In the genomic region with DNA sequence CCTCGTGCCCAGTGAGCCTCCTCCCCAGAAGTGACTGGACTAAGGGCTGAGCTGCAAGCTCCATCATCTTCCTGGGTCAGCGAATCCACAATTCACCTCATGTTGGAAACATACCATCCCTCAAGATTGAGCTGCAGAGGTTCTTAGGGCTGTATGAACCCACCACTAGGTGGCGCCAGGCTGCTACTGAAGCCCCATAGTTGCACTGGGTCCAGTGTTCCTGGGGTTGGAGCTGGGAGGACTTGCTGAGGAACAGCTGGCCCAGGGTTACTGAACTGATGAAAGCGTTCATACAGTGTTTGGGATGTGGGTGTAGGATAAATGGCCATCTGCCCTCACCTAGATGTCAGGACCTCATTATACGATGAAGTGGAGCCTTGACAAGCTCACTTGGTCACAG, we compare ENCODE assay signal across 8 mouse cellular contexts. TPM values are rescaled to one million over a fixed set of nuclear protein-coding genes. Genes with fewer than 3 reads are reported as not detected.
A peak's percentile ranks its signal among the peaks of the same experiment; 100 is the strongest.
DNase-seq lines count a peak whose midpoint lies in the region; ATAC-seq and TF ChIP-seq lines count a peak whose summit lies in the region.

No protein-coding gene starts in this region.

- TF ChIP-seq POLR2A in heart, adult 2 months (IDR thresholded peaks at IDR 0.05; ENCODE audit: insufficient read depth, low read depth, low read length), result no peak

- H3K4me1 ChIP-seq in heart, adult 2 months (ENCODE audit: control insufficient read depth, insufficient read depth, low read length), result no peaks in the 10 kb centered on the region
- no peaks in the 10 kb centered on the region for H3K4me1 ChIP-seq in heart, embryonic 11.5 days (ENCODE audit: control insufficient read depth, insufficient read depth, low read length)
- no peaks in the 10 kb centered on the region for H3K4me1 ChIP-seq in embryonic facial prominence, embryonic 13.5 days
- no peaks in the 10 kb centered on the region for H3K4me1 ChIP-seq in midbrain, embryonic 11.5 days (ENCODE audit: control insufficient read depth, insufficient read depth, low read length)

- no peak overlapping the region for H3K4me3 ChIP-seq in heart, adult 2 months
- H3K4me3 ChIP-seq in heart, embryonic 11.5 days (ENCODE audit: low read depth, low read length), result no peak overlapping the region
- no peak overlapping the region for H3K4me3 ChIP-seq in embryonic facial prominence, embryonic 13.5 days
- no peak overlapping the region for H3K4me3 ChIP-seq in midbrain, embryonic 11.5 days (ENCODE audit: low read depth, low read length)

- intact Hi-C loops in heart, adult 2 months (cut with DNase I), result loop anchor here (1.0 to 2.0 kb wide), 2 partner anchors 20 to 219 kb away; no protein-coding TSS in a partner anchor
- intact Hi-C loops in heart, postnatal 36 days (cut with DNase I), result loop anchor here (1.0 kb wide), 1 partner anchor 20 kb away; no protein-coding TSS in a partner anchor
- intact Hi-C loops in left cerebral cortex, postnatal 10 days (cut with DNase I), result no loop called here

- no peak overlapping the region for H3K9ac ChIP-seq in heart, adult 2 months (ENCODE audit: low read depth, low read length)
- H3K9ac ChIP-seq in heart, embryonic 11.5 days (ENCODE audit: low read depth, low read length), result no peak overlapping the region
- H3K9ac ChIP-seq in embryonic facial prominence, embryonic 13.5 days, result no peak overlapping the region
- H3K9ac ChIP-seq in midbrain, embryonic 11.5 days (ENCODE audit: low read length), result no peak overlapping the region

- peak; percentile 72 for TF ChIP-seq EP300 in heart, adult 2 months (IDR thresholded peaks at IDR 0.05; ENCODE audit: insufficient read depth, low read depth, low read length)

- no peaks in the 10 kb centered on the region for H3K27me3 ChIP-seq in heart, adult 2 months (ENCODE audit: control insufficient read depth, insufficient read depth, low read length)
- H3K27me3 ChIP-seq in heart, embryonic 11.5 days (ENCODE audit: control insufficient read depth, insufficient read depth, low read length), result no peaks in the 10 kb centered on the region
- H3K27me3 ChIP-seq in embryonic facial prominence, embryonic 13.5 days, result no peaks in the 10 kb centered on the region
- H3K27me3 ChIP-seq in midbrain, embryonic 11.5 days (ENCODE audit: control insufficient read depth, insufficient read depth, low read length), result no peaks in the 10 kb centered on the region

- H3K36me3 ChIP-seq in heart, adult 2 months (ENCODE audit: control insufficient read depth, insufficient read depth, low read length), result no peaks in the 10 kb centered on the region
- peaks cover 12% of the 10 kb centered on the region; the same call in 1 of the 2 replicates for H3K36me3 ChIP-seq in heart, embryonic 11.5 days (ENCODE audit: control insufficient read depth, insufficient read depth, low read length)
- peaks cover 69% of the 10 kb centered on the region for H3K36me3 ChIP-seq in embryonic facial prominence, embryonic 13.5 days
- peaks cover 29% of the 10 kb centered on the region for H3K36me3 ChIP-seq in midbrain, embryonic 11.5 days (ENCODE audit: control insufficient read depth, insufficient read depth, low read length)

- DNase-seq in heart, adult 2 months, result peak; percentile 68 to 81
- DNase-seq in adrenal gland, postnatal 14 days, result peak; percentile 85
- peak; percentile 75 to 81 for DNase-seq in heart, postnatal 36 days
- DNase-seq in left cerebral cortex, postnatal 10 days (ENCODE audit: extremely low spot score in 1 of 2, low spot score in 2 of 2), result peak; percentile 60 to 82
- DNase-seq in midbrain, embryonic 11.5 days (ENCODE audit: low spot score, missing footprints), result peak; percentile 96
- DNase-seq in spleen, postnatal 10 days (ENCODE audit: low spot score in 2 of 2), result peak; percentile 55 to 83

- no peak for ATAC-seq in heart, embryonic 11.5 days (replicated peaks; ENCODE audit: insufficient number of reproducible peaks, low FRiP score, low TSS enrichment)
- 0 out of 2 replicates have a peak, but pooled peaks have one; percentile 16 for ATAC-seq in embryonic facial prominence, embryonic 13.5 days (ENCODE audit: insufficient number of reproducible peaks, insufficient read depth, low FRiP score, low TSS enrichment, low read depth)
- ATAC-seq in midbrain, embryonic 11.5 days (ENCODE audit: low FRiP score), result peak; percentile 69; the same call in 1 of the 2 replicates

- H3K9me3 ChIP-seq in heart, embryonic 11.5 days (replicated peaks; ENCODE audit: control insufficient read depth, low read length), result no peaks in the 10 kb centered on the region
- no peaks in the 10 kb centered on the region for H3K9me3 ChIP-seq in embryonic facial prominence, embryonic 13.5 days
- no peaks in the 10 kb centered on the region for H3K9me3 ChIP-seq in midbrain, embryonic 11.5 days (ENCODE audit: control insufficient read depth, low read length)

- no peaks in the 10 kb centered on the region for H3K79me2 ChIP-seq in heart, adult 2 months (replicated peaks; ENCODE audit: control insufficient read depth, insufficient read depth, low read length)

- no peak overlapping the region for H3K27ac ChIP-seq in heart, adult 2 months
- H3K27ac ChIP-seq in heart, embryonic 11.5 days (ENCODE audit: low read depth, low read length), result no peak overlapping the region
- no peak overlapping the region for H3K27ac ChIP-seq in embryonic facial prominence, embryonic 13.5 days
- no peak overlapping the region for H3K27ac ChIP-seq in midbrain, embryonic 11.5 days (ENCODE audit: low read depth, low read length)

- H3K4me2 ChIP-seq in heart, embryonic 11.5 days, result no peak overlapping the region
- no peak overlapping the region for H3K4me2 ChIP-seq in embryonic facial prominence, embryonic 13.5 days
- H3K4me2 ChIP-seq in midbrain, embryonic 11.5 days, result no peak overlapping the region

- WGBS in heart, adult 2 months, result 41% methylated on average over 5 of the region's 5 CpGs
- 52% methylated on average over 5 of the region's 5 CpGs for WGBS in heart, embryonic 11.5 days (ENCODE audit: insufficient replicate concordance)
- WGBS in embryonic facial prominence, embryonic 13.5 days, result 51% methylated on average over 5 of the region's 5 CpGs
- WGBS in midbrain, embryonic 11.5 days, result 53% methylated on average over 5 of the region's 5 CpGs

- TF ChIP-seq CTCF in heart, adult 2 months (IDR thresholded peaks at IDR 0.05), result peak; percentile 99

RNA-seq across cellular contexts. Expression of a gene that starts 8.1 kb away (rescaled TPM):
- 10 to 100 TPM; 44.5 to 44.7 TPM for total RNA-seq in heart, adult 2 months (2021)
- 57.7 and 82.3 TPM in 2 replicates for polyA plus RNA-seq in heart, adult 2 months (2012; rRNA removed)
- 37.4 and 46.4 TPM in 2 replicates for polyA plus RNA-seq in heart, embryonic 11.5 days (2014; fragmentation: Nextera tagmentation; extraction: Ambion mirVana)
- total RNA-seq in adrenal gland, postnatal 14 days (2021), result 36.5 and 41.6 TPM in 2 replicates
- polyA plus RNA-seq in embryonic facial prominence, embryonic 13.5 days (2015; fragmentation: Nextera tagmentation; extraction: Ambion mirVana), result 78.0 and 80.0 TPM in 2 replicates
- 10 to 100 TPM; 41.0 to 44.2 TPM for total RNA-seq in heart, postnatal 36 days (2021)
- total RNA-seq in left cerebral cortex, postnatal 10 days (2021), result 10 to 100 TPM; 58.1 to 67.4 TPM
- 87.6 and 93.8 TPM in 2 replicates for polyA plus RNA-seq in midbrain, embryonic 11.5 days (2014; fragmentation: Nextera tagmentation; extraction: Ambion mirVana)

RNA-seq across cellular contexts. Expression of a gene that starts 10.0 kb away (rescaled TPM):
- total RNA-seq in heart, adult 2 months (2021), result under 1 TPM; 0.21 to 0.41 TPM
- polyA plus RNA-seq in heart, adult 2 months (2012; rRNA removed), result 0.97 and 1.1 TPM in 2 replicates
- polyA plus RNA-seq in heart, embryonic 11.5 days (2014; fragmentation: Nextera tagmentation; extraction: Ambion mirVana), result 0.30 TPM in 1 of 2 replicates, not detected in the other
- 0.63 and 1.7 TPM in 2 replicates for total RNA-seq in adrenal gland, postnatal 14 days (2021)
- 0.44 and 0.84 TPM in 2 replicates for polyA plus RNA-seq in embryonic facial prominence, embryonic 13.5 days (2015; fragmentation: Nextera tagmentation; extraction: Ambion mirVana)
- total RNA-seq in heart, postnatal 36 days (2021), result under 1 TPM in 1 of 2 experiments, not detected in 1; 0.73 TPM
- total RNA-seq in left cerebral cortex, postnatal 10 days (2021), result 10 to 100 TPM; 42.2 to 43.7 TPM
- 1.2 and 1.6 TPM in 2 replicates for polyA plus RNA-seq in midbrain, embryonic 11.5 days (2014; fragmentation: Nextera tagmentation; extraction: Ambion mirVana)

RNA-seq across cellular contexts. Expression of a gene that starts 44.6 kb away (rescaled TPM):
- total RNA-seq in heart, adult 2 months (2021), result not detected
- polyA plus RNA-seq in heart, adult 2 months (2012; rRNA removed), result not detected in 2 replicates
- 0.07 TPM in 1 of 2 replicates, not detected in the other for polyA plus RNA-seq in heart, embryonic 11.5 days (2014; fragmentation: Nextera tagmentation; extraction: Ambion mirVana)
- 0.75 and 2.1 TPM in 2 replicates for total RNA-seq in adrenal gland, postnatal 14 days (2021)
- not detected in 2 replicates for polyA plus RNA-seq in embryonic facial prominence, embryonic 13.5 days (2015; fragmentation: Nextera tagmentation; extraction: Ambion mirVana)
- not detected for total RNA-seq in heart, postnatal 36 days (2021)
- total RNA-seq in left cerebral cortex, postnatal 10 days (2021), result 1 to 10 TPM in 1 of 2 experiments, under 1 TPM in 1; 0.24 to 1.7 TPM
- not detected in 2 replicates for polyA plus RNA-seq in midbrain, embryonic 11.5 days (2014; fragmentation: Nextera tagmentation; extraction: Ambion mirVana)

RNA-seq across cellular contexts. Expression of a gene that starts 53.6 kb away (rescaled TPM):
- total RNA-seq in heart, adult 2 months (2021), result 10 to 100 TPM; 11.2 to 13.1 TPM
- 8.4 and 15.3 TPM in 2 replicates for polyA plus RNA-seq in heart, adult 2 months (2012; rRNA removed)
- 31.0 and 34.2 TPM in 2 replicates for polyA plus RNA-seq in heart, embryonic 11.5 days (2014; fragmentation: Nextera tagmentation; extraction: Ambion mirVana)
- total RNA-seq in adrenal gland, postnatal 14 days (2021), result 35.1 and 38.5 TPM in 2 replicates
- 51.9 and 55.3 TPM in 2 replicates for polyA plus RNA-seq in embryonic facial prominence, embryonic 13.5 days (2015; fragmentation: Nextera tagmentation; extraction: Ambion mirVana)
- 10 to 100 TPM; 10.9 to 12.4 TPM for total RNA-seq in heart, postnatal 36 days (2021)
- total RNA-seq in left cerebral cortex, postnatal 10 days (2021), result 10 to 100 TPM; 48.4 to 53.5 TPM
- polyA plus RNA-seq in midbrain, embryonic 11.5 days (2014; fragmentation: Nextera tagmentation; extraction: Ambion mirVana), result 50.4 and 51.4 TPM in 2 replicates

RNA-seq across cellular contexts. Expression of a gene that starts 54.2 kb away (rescaled TPM):
- not detected for total RNA-seq in heart, adult 2 months (2021)
- 0.10 TPM in 1 of 2 replicates, not detected in the other for polyA plus RNA-seq in heart, adult 2 months (2012; rRNA removed)
- polyA plus RNA-seq in heart, embryonic 11.5 days (2014; fragmentation: Nextera tagmentation; extraction: Ambion mirVana), result 0.15 and 0.23 TPM in 2 replicates
- not detected in 2 replicates for total RNA-seq in adrenal gland, postnatal 14 days (2021)
- 3.5 and 6.4 TPM in 2 replicates for polyA plus RNA-seq in embryonic facial prominence, embryonic 13.5 days (2015; fragmentation: Nextera tagmentation; extraction: Ambion mirVana)
- total RNA-seq in heart, postnatal 36 days (2021), result not detected
- under 1 TPM; 0.59 to 0.69 TPM for total RNA-seq in left cerebral cortex, postnatal 10 days (2021)
- not detected in 2 replicates for polyA plus RNA-seq in midbrain, embryonic 11.5 days (2014; fragmentation: Nextera tagmentation; extraction: Ambion mirVana)

Comparison
In these comparisons a context has a peak if more than half of its experiments do, and no peak if none do; other contexts are left out.
1. RNA of a gene that starts 10.0 kb away (total RNA-seq): 42.2 to 43.7 TPM in left cerebral cortex, postnatal 10 days; 0.73 TPM in heart, postnatal 36 days, 0.63 to 1.7 TPM in adrenal gland, postnatal 14 days and 0.21 to 0.41 TPM in heart, adult 2 months; every median in the first group is over 10 times any median in the second.
2. Peak in every context shown above with its lines, with median percentiles within 50 percentile points of each other: DNase-seq.